8 mouse cellular contexts compared by ENCODE assay signal in the genomic region with DNA sequence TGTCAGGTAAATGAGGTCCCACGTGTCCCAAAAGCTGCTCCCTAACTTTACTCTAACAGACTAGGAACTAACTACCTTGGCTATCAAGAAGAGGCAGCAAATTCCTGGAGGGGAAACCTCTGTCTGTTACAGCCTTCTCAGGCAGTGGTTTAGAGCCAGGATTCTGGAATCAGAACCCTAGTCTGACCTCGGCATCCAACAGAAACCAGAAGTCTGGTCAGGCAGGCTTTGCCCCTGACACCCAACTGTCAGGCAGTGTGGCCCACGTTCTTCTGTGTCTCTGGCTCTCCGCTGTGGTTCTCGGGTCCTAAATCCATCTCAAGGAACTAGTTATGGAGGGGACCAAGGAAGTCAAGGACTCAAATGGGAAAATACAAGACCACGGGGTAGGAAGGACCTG. TPM values are rescaled to one million over a fixed set of nuclear protein-coding genes. Genes with fewer than 3 reads are reported as not detected.
DNase-seq lines count a peak whose midpoint lies in the region; ATAC-seq and TF ChIP-seq lines count a peak whose summit lies in the region.

A gene (minus strand): TSS at position 101 of the 400 bp plus-strand sequence.

- ATAC-seq in heart, embryonic 15.5 days (replicated peaks; ENCODE audit: insufficient number of reproducible peaks, insufficient read depth, low FRiP score, low read depth): no peak
- no peak for ATAC-seq in hindbrain, embryonic 12.5 days (ENCODE audit: low FRiP score)
- ATAC-seq in liver, embryonic 15.5 days (ENCODE audit: insufficient read depth): no peak

- H3K4me1 ChIP-seq in heart, embryonic 15.5 days (replicated peaks): peaks cover 16% of the 10 kb centered on the region
- peaks cover 0 to 10% of the 10 kb centered on the region in 2 experiments; a peak in 2 of 4 replicates for H3K4me1 ChIP-seq in MEL (ENCODE audit: control insufficient read depth in 1 of 2, insufficient read depth in 2 of 2, low read length in 2 of 2)
- H3K4me1 ChIP-seq in hindbrain, embryonic 12.5 days: peaks cover 15% of the 10 kb centered on the region
- H3K4me1 ChIP-seq in liver, embryonic 15.5 days (replicated peaks): peaks cover 29% of the 10 kb centered on the region

- H3K27ac ChIP-seq in heart, embryonic 15.5 days: peak within 1 kb of the TSS; percentile 94
- H3K27ac ChIP-seq in MEL (ENCODE audit: control insufficient read depth, low read depth, low read length): peak within 1 kb of the TSS; percentile 67
- H3K27ac ChIP-seq in hindbrain, embryonic 12.5 days: peak within 1 kb of the TSS; percentile 89
- H3K27ac ChIP-seq in liver, embryonic 15.5 days (replicated peaks): peak within 1 kb of the TSS; percentile 75

- H3K9me3 ChIP-seq in heart, embryonic 15.5 days (replicated peaks): no peaks in the 10 kb centered on the region
- no peaks in the 10 kb centered on the region for H3K9me3 ChIP-seq in MEL (replicated peaks; ENCODE audit: insufficient read depth, low read length)
- no peaks in the 10 kb centered on the region for H3K9me3 ChIP-seq in hindbrain, embryonic 12.5 days (replicated peaks)
- no peaks in the 10 kb centered on the region for H3K9me3 ChIP-seq in liver, embryonic 15.5 days (replicated peaks)

- TF ChIP-seq CTCF in MEL (IDR thresholded peaks at IDR 0.05 in 2 of 3, conservative IDR thresholded peaks at IDR 0.05 in 1 of 3; ENCODE audit: control insufficient read depth in 1 of 3, insufficient read depth in 1 of 3, low read depth in 2 of 3, low read length in 3 of 3, poor library complexity in 1 of 3, severe bottlenecking in 1 of 3): no peak

- peaks cover 44% of the 10 kb centered on the region for H3K36me3 ChIP-seq in heart, embryonic 15.5 days
- peaks cover 4 to 5% of the 10 kb centered on the region in 2 experiments for H3K36me3 ChIP-seq in MEL (ENCODE audit: control insufficient read depth in 1 of 2, insufficient read depth in 2 of 2, low read length in 2 of 2)
- peaks cover 45% of the 10 kb centered on the region for H3K36me3 ChIP-seq in hindbrain, embryonic 12.5 days
- H3K36me3 ChIP-seq in liver, embryonic 15.5 days (replicated peaks): peaks cover 38% of the 10 kb centered on the region

- H3K79me2 ChIP-seq in MEL (ENCODE audit: control insufficient read depth, insufficient read depth, low read length, poor library complexity): peaks cover 14% of the 10 kb centered on the region

- H3K9ac ChIP-seq in heart, embryonic 15.5 days: peak within 1 kb of the TSS; percentile 97
- H3K9ac ChIP-seq in MEL (ENCODE audit: control insufficient read depth, low read depth, low read length, poor library complexity, severe bottlenecking): peak within 1 kb of the TSS; percentile 94
- H3K9ac ChIP-seq in hindbrain, embryonic 12.5 days: peak within 1 kb of the TSS; percentile 87
- peak within 1 kb of the TSS; percentile 84 for H3K9ac ChIP-seq in liver, embryonic 15.5 days

- H3K4me2 ChIP-seq in heart, embryonic 15.5 days: peak within 1 kb of the TSS; percentile 82
- H3K4me2 ChIP-seq in hindbrain, embryonic 12.5 days (replicated peaks): peak within 1 kb of the TSS; percentile 66
- H3K4me2 ChIP-seq in liver, embryonic 15.5 days: peak within 1 kb of the TSS; percentile 95

- no peak for TF ChIP-seq EP300 in MEL (IDR thresholded peaks at IDR 0.05; ENCODE audit: low read depth in 1 of 2, low read length in 2 of 2)

- 71% methylated on average over 6 of the region's 6 CpGs for WGBS in heart, embryonic 15.5 days
- 79% methylated on average over 6 of the region's 6 CpGs for WGBS in hindbrain, embryonic 12.5 days
- 68% methylated on average over 6 of the region's 6 CpGs for WGBS in liver, embryonic 15.5 days (ENCODE audit: insufficient replicate concordance)

- TF ChIP-seq POLR2A in MEL (IDR thresholded peaks at IDR 0.05; ENCODE audit: control insufficient read depth in 1 of 2, insufficient read depth in 1 of 2, low read depth in 1 of 2, low read length in 2 of 2, poor library complexity in 1 of 2): no peak

- peak within 1 kb of the TSS; percentile 92 for H3K4me3 ChIP-seq in heart, embryonic 15.5 days
- H3K4me3 ChIP-seq in MEL (ENCODE audit: control insufficient read depth in 1 of 2, insufficient read depth in 1 of 2, low read depth in 2 of 2, low read length in 2 of 2): peak within 1 kb of the TSS; percentile 90 to 98
- H3K4me3 ChIP-seq in hindbrain, embryonic 12.5 days: peak within 1 kb of the TSS; percentile 70
- H3K4me3 ChIP-seq in liver, embryonic 15.5 days (replicated peaks): peak within 1 kb of the TSS; percentile 73

- DNase-seq in heart, adult 8-10 months (ENCODE audit: low spot score): no peak
- DNase-seq in MEL (ENCODE audit: low read depth, low spot score): no peak
- DNase-seq in thymus, postnatal 0 days (ENCODE audit: low spot score): no peak
- DNase-seq in kidney, postnatal 10 days: no peak
- DNase-seq in natural killer cell, adult 2 months (ENCODE audit: low spot score in 2 of 2): no peak

- no peaks in the 10 kb centered on the region for H3K27me3 ChIP-seq in heart, embryonic 15.5 days
- no peaks in the 10 kb centered on the region for H3K27me3 ChIP-seq in MEL (ENCODE audit: control insufficient read depth in 1 of 2, insufficient read depth in 2 of 2, low read length in 2 of 2)
- H3K27me3 ChIP-seq in hindbrain, embryonic 12.5 days: no peaks in the 10 kb centered on the region
- H3K27me3 ChIP-seq in liver, embryonic 15.5 days: no peaks in the 10 kb centered on the region

- TF ChIP-seq RAD21 in MEL (IDR thresholded peaks at IDR 0.05; ENCODE audit: low read depth, low read length): no peak

TF ChIP-seq in MEL, 35 proteins besides CTCF, POLR2A, EP300 and RAD21:
- TF ChIP-seq ETS1 (IDR thresholded peaks at IDR 0.05; ENCODE audit: low read depth, low read length) (no peak), BHLHE40 (IDR thresholded peaks at IDR 0.05; ENCODE audit: borderline replicate concordance, low read depth, low read length) (no peak), TAL1 (IDR thresholded peaks at IDR 0.05; ENCODE audit: low read length) (no peak), ZMIZ1 (IDR thresholded peaks at IDR 0.05; ENCODE audit: low read depth, low read length) (no peak), GABPA (IDR thresholded peaks at IDR 0.05; ENCODE audit: low read depth, low read length) (no peak), MAZ (IDR thresholded peaks at IDR 0.05; ENCODE audit: low read depth, low read length) (no peak), NRF1 (IDR thresholded peaks at IDR 0.05; ENCODE audit: insufficient read depth, low read depth, low read length, poor library complexity, severe bottlenecking) (no peak), USF2 (IDR thresholded peaks at IDR 0.05; ENCODE audit: borderline replicate concordance in 1 of 2, insufficient read depth in 1 of 2, low read depth in 1 of 2, low read length in 2 of 2) (no peak), E2F4 (IDR thresholded peaks at IDR 0.05; ENCODE audit: borderline replicate concordance, low read depth, low read length) (no peak), TCF12 (IDR thresholded peaks at IDR 0.05; ENCODE audit: low read depth, low read length) (no peak), HCFC1 (IDR thresholded peaks at IDR 0.05; ENCODE audit: low read depth, low read length) (no peak), UBTF (IDR thresholded peaks at IDR 0.05; ENCODE audit: borderline replicate concordance, insufficient read depth, low read depth, low read length) (no peak), MXI1 (IDR thresholded peaks at IDR 0.05; ENCODE audit: low read depth, low read length) (no peak)

RNA-seq across cellular contexts. Expression of the gene that starts here (rescaled TPM):
- 2.0 and 2.2 TPM in 2 replicates for polyA plus RNA-seq in heart, embryonic 15.5 days (2015; fragmentation: Nextera tagmentation; extraction: Ambion mirVana)
- 1 to 10 TPM; 3.6 to 5.3 (median 4.9) TPM for total RNA-seq in heart, adult 8-10 months (2022)
- 0.85 and 1.2 TPM in 2 replicates for total RNA-seq in MEL (2012; rRNA removed)
- polyA plus RNA-seq in MEL (2012; ENCODE audit: insufficient read depth in 1 of 2, insufficient read length in 2 of 2, low read depth in 1 of 2, low replicate concordance in 2 of 2, missing spikeins in 1 of 2): 1 to 10 TPM in 1 of 2 experiments, not detected in 1; 1.2 TPM
- polyA plus RNA-seq in hindbrain, embryonic 12.5 days (2016; fragmentation: Nextera tagmentation; extraction: Ambion mirVana): 1.6 and 2.2 TPM in 2 replicates
- 0.16 and 0.32 TPM in 2 replicates for polyA plus RNA-seq in liver, embryonic 15.5 days (2015; fragmentation: Nextera tagmentation; extraction: Ambion mirVana)
- polyA plus RNA-seq in thymus, postnatal 0 days (2015; fragmentation: Nextera tagmentation; extraction: Ambion mirVana): 0.87 and 1.1 TPM in 2 replicates
